Mouse (Mus musculus) spleen, postnatal 14 days (tissue): ENCODE measurements around the gene Cacna1b.

Source experiments
- DNase-seq, 2 experiments: peaks; one replicate each; pipeline ENCODE4 v3.0.0; 2021 to 2022; ENCODE audit warnings: low spot score in 2 of 2

Cacna1b gene

GRCm38 (mm10) chr2:24659150-24659775, 103.7 kb downstream of the Cacna1b start:
- DNase-seq, result no peak

- no peak for DNase-seq
These were observed 114.4 kb downstream of the Cacna1b start for GRCm38 (mm10) chr2:24648503-24648902.

DNA sequence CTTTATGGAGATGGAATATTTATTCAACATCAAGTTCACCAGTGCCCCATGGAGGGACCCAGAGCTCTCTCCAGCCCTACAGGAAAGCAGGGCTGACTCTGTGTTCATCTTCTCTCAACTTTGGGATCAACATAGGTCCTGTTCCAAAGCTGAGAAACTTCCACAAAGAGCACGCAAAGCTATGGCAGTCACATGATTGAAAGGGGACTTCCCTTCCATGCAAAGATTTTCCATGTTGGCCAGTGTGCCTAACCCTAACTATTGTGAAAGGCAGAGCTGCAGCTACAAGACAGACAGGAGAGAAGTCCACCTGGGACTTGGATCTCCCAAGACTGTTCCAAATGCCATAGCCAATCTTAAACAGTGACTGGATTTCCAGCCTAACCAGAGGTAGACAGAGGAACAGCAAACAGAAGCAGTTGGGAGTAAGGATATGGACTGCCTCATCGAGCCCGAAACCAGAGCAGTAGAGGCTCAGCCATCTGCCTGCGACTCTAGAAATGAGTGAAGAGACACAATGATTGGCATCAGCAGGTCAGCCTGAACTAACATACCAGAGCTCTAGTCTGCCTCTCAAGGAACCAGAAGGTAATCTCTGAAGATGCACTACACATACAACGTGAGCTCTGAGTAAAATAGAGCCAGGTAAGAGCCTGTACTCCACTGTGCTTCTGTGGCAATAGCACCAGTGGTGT, 116.4 kb downstream of the Cacna1b start:
- no peak for DNase-seq

- no peak for DNase-seq
These were observed 120.1 kb downstream of the Cacna1b start for GRCm38 (mm10) chr2:24642834-24643233.

- DNase-seq, result no peak
These were observed 124.6 kb downstream of the Cacna1b start for GRCm38 (mm10) chr2:24638102-24638954.

DNA sequence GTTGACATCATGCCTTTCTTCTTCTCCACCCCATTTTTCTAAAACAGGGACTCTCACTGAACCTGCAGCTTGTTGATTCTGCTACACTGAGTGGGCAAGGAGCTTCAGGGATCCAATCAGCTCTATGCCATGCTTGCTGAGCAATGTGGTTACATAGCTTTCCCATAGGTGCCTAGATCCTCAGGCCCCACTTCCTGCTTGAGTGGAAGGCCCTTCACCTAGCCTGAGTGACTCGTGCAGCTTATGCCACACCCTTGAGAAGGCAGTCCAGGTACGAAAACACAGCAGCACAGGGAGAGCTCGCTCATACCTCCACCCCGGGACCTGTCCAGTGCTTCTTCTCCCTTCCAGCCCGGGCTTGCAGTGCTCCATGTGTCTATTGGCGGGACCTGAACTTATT, 129.3 kb downstream of the Cacna1b start:
- DNase-seq, result no peak

DNA sequence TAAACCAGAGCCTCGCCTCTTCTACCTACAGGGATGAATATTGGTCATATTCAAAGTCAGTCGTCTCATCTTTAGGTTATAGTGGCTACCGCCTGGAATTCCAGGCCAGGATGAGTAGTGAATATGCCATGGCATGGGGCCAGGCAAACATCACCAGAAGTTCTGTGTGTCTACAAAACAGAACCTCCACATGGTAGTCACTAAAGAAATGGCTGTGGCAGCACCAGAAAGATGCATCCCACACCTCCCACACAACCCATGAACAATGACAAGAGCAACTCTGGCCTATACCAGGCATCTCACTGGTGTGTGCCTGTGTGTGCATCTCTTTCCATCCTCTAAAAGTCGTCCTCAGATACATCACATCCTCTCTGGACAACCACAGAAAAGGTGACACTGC, 145.8 kb downstream of the Cacna1b start:
- DNase-seq, result no peak

- DNase-seq, result no peak
These were observed 153.2 kb downstream of the Cacna1b start for GRCm38 (mm10) chr2:24609789-24610188.

- DNase-seq, result no peak
These were observed 154.2 kb downstream of the Cacna1b start for GRCm38 (mm10) chr2:24608765-24609138.

GRCm38 (mm10) chr2:24607905-24608764, 154.8 kb downstream of the Cacna1b start:
- no peak for DNase-seq

DNA sequence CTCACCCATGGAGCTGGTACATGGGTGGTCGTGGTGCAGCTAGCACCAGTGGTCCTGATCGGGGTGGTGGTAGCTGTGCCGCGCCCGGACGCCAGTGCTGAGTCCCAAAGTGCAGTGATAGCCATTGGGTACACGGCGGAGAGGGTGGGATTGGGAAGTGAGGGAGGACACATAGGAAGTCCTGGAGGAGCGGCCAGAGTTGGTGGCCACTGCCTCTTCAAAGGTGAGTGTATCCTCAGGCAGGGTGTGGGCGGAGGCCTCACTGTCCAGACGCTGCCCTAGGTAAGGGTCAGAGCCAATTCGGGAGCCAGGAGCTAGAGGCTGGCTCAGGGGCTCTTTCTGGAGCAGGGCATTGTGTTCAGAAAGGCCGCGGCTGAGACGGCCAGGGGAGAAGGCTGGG, 156.4 kb downstream of the Cacna1b start:
- DNase-seq, result no peak

DNA sequence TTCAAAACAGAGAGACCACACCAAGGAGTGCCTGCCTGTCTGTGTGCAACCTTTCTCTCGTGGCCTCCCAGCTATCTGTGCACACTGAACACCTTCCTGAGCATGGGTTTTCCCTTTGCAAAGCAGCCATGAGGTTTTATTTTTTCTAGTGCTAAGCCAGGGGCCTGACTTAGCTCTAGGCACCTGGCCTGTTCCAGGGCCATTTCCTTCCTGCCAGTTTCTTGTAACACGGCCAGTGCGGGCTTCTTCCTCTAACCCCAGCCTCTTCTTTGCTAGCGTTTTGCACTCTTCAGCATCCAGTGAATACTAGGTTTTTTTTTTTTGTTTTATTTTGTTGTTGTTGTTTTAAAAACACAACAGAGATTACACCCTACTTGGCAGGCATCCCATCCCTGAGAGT, 157.9 kb downstream of the Cacna1b start:
- DNase-seq, result no peak

- no peak for DNase-seq
These were observed 173.5 kb downstream of the Cacna1b start for GRCm38 (mm10) chr2:24589426-24589825.

DNA sequence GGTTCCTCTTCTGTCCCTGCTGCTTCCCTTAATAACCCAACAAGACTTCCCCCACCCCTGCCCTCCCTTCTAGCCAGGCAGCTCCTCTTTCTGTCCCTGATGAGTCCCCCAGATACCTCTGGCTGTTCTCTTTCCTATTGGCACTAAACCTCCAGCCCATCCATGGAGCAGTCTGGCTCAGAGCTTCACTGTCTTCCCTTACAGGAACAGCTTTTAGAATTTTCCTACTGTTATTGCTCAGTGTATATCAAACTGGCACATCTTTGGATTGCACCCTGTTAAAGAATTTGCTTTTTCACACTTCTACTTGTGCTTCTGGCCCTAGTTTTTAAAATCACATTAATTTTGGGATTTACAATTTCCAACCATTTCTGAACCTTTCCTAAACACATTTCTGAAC, 175.0 kb downstream of the Cacna1b start:
- no peak for DNase-seq

- DNase-seq, result peak in 1 of 2 experiments; percentile 12
These were observed 188.3 kb downstream of the Cacna1b start for GRCm38 (mm10) chr2:24574616-24575015.

DNA sequence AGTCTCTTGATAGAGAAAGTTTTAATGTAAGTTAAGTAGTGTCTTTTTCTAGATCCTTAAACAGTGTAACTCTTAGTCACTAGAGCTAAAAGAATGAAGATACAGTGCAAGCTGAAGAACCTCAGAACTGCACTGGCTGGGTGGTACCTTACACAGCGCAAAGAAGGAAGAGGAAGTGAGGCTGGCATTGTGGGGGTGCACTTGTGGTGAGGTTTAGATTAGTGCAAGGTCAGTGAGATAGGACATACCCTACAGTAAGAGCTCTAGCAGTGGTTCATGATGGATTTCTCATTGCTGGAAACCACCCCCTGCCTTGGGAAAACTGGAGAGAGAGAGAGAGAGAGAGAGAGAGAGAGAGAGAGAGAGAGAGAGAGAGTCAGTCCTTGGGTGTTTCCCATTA, 192.0 kb downstream of the Cacna1b start:
- DNase-seq, result no peak

DNA sequence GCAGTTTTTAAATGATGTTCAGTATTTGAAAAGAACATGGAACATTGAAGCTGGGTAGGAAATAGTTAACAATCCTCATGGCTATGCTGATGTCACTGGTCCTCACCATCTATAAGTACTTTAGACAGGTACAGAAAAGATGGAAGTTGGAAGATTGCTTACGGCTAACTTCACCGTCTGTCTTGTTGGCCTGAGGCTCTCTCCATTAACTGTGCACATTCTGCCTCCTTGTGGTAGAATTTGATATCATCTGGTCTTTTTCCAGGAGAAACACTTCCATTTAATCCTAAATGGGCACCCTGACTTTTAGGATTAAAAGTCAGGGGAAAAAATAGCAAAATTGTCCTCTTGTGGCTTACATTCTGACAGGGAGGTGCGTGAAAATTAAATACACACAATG, 194.4 kb downstream of the Cacna1b start:
- DNase-seq, result no peak

GRCm38 (mm10) chr2:24562547-24563290, 200.2 kb downstream of the Cacna1b start:
- no peak for DNase-seq

DNA sequence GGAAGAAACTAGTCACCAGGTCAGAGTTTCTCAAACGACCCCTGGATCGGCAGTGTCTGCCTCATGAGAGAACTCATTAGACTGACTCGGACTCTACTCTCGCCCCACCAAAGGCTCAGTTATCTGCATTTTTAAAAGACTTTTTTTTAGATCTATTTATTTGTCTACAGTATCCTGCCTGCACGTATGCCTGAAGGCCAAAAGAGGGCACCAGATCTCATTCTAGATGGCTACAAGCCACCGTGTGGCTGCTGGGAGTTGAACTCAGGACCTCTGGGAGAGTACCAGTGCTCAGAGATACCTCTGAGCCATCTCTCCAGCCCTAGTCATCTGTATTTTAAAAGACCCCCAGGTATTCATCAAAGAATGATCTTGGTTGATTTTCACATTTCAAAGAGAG, 201.0 kb downstream of the Cacna1b start:
- DNase-seq, result no peak

DNA sequence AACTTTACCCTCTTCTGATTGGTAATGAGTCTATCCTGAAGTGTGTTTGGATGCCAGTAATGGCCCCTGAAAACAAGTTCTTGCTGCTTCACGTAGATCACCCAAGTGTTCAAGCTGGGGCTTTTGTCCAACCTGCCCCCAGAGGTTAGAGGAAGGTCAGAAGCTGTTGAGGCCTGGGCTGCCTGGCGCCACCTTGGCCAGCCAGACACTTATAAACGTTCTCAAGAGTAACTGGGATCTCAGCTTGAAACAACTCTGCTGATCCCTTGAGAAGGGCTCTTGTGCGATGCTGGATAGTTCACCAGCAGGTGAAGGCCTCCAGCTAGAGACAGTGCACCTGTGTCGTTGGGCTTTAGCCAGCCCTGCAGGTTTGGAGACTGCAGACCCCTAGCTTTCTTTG, 202.8 kb downstream of the Cacna1b start:
- no peak for DNase-seq

DNA sequence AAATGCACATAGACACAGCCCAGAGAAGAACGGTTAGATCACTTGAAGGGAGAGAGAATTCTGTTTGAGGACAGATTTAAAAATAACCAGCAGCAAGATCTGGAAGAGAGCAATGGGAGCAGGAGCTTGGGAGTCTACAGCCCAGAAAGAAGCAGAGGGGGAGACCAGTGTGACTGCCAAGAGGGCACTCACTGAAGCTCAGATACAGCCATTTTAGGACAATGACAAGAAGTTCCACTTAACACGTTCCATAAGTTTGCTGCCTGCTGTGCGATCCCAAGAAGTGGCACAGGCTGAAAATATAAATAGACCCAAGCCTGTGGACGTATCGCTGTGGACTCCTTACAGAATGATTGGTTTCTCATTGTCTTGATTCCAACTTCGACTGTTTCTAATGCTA, 206.6 kb downstream of the Cacna1b start:
- no peak for DNase-seq
